Mouse (Mus musculus): Measurements from ENCODE around the gene Rae1. TPM values are rescaled to one million over a fixed set of nuclear protein-coding genes. Genes with fewer than 3 reads are reported as not detected.

The Rae1 gene
- polyA plus RNA-seq (2016; fragmentation: Nextera tagmentation; extraction: Ambion mirVana) = 122 and 132 TPM in 2 replicates

DNA sequence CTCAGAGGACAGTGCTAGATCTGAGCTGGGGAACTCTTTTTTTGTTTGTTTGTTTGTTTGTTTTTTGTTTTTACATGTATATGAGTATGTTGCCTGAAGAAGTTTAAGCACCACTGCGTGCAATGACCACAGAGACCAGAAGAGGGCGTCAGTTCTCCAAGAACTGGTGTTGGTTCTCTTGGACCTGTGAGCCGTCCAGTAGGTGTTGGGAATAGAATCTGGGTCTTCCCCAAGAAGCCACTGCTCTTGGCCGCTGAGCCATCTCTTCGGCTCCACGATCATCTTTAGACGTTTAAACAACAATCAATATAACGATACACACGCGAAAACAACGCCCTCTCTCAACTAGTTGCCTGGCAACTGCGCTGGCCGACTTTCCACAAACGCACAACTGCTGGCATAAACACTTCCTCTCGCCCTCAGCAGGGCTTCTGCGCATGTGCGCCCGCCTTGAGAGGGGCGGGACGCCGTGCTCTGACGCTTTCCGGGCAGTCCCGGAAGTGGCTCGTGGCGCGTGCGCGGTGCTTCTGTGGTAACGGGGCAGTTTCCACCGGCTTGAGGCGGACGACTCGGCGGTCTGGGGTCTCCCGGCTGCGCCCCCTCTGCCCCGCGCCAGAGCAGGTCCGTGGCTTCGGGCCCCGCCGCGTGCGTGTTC is at the start of gene Rae1:
Gene Rae1, plus strand, starts transcription at position 488 of the 655 bp plus-strand sequence.
- no peaks in the 10 kb centered on the region for H3K9me3 ChIP-seq
- WGBS = under 1% methylated on average over 45 of the region's 45 CpGs
- H3K36me3 ChIP-seq (replicated peaks) = peaks cover 25% of the 10 kb centered on the region
- peaks cover 14% of the 10 kb centered on the region; the same call in 1 of the 2 replicates for H3K27me3 ChIP-seq
- H3K9ac ChIP-seq = peak within 1 kb of the TSS; percentile 96
- H3K4me2 ChIP-seq = peak within 1 kb of the TSS; percentile 91
- peak; percentile 96 for ATAC-seq (ENCODE audit: low FRiP score)
- H3K4me3 ChIP-seq (replicated peaks) = peak within 1 kb of the TSS; percentile 99
- peak within 1 kb of the TSS; percentile 87 for H3K27ac ChIP-seq
- H3K4me1 ChIP-seq = peaks cover 17% of the 10 kb centered on the region

DNA sequence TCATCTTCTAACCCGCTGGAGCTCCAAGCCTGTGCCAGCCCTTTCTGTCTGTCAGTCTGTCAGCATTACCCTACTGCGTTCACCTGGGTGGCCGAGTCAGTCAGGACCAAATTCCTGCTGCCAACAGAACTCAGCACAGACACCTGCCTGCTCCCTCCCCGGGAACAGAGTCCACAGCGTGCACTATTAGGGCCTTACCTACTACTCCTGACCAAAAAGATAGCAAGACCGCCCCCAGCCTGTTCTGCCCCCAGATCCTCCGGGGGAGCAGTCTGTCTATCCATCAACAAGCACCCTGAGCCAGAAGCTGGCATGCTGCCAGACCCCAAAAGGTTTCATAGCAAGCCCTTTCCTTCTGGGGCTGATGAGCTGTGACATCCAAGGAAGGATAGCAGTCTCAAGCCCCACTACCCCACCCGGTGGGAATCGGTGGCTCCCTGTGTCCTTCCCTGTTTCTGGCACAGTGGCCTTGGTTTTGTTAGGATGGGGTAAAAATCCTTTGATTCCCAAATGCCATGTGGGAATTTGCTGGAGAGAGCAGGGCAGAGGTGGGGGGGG is 49.7 kb upstream of the Rae1 start:
- Histone ChIP-seq H3K27ac (no peak overlapping the region), H3K9me3 (no peaks in the 10 kb centered on the region), H3K9ac (no peak overlapping the region), H3K4me3 (replicated peaks) (no peak overlapping the region), H3K27me3 (peaks cover 13% of the 10 kb centered on the region), H3K4me2 (no peak overlapping the region), H3K4me1 (peaks cover 11% of the 10 kb centered on the region), H3K36me3 (replicated peaks) (no peaks in the 10 kb centered on the region)
- no peak for ATAC-seq (ENCODE audit: low FRiP score)
- 58% methylated on average over 9 of the region's 9 CpGs for WGBS

DNA sequence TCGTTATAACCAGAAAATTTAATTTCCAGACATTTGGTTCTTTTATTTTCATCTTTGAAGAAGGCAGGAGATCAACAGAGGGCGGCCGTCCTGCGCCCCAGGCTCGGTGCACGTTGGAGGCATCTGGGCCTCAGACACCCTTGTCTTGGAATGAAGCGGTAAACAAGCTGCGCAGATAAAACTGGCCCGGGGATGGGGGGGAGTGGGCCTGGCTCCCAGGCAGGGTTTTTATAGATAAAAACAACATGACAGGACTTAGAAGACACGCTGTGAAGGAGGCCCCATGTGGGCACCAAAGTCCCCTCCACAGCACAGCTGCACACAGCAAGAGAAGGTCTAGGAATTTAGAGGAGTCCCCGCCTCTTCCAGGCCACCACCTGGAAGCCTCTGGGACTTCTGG is 49.2 kb upstream of the Rae1 start:
- Histone ChIP-seq H3K27me3 (peaks cover 10% of the 10 kb centered on the region; the same call in 1 of the 2 replicates), H3K4me1 (peaks cover 11% of the 10 kb centered on the region), H3K9ac (no peak overlapping the region), H3K9me3 (no peaks in the 10 kb centered on the region), H3K4me3 (replicated peaks) (no peak overlapping the region), H3K36me3 (replicated peaks) (no peaks in the 10 kb centered on the region), H3K27ac (0 out of 2 replicates have a peak overlapping the region, but pooled peaks have one; percentile 9), H3K4me2 (no peak overlapping the region)
- 29% methylated on average over 11 of the region's 11 CpGs for WGBS
- no peak for ATAC-seq (ENCODE audit: low FRiP score)

DNA sequence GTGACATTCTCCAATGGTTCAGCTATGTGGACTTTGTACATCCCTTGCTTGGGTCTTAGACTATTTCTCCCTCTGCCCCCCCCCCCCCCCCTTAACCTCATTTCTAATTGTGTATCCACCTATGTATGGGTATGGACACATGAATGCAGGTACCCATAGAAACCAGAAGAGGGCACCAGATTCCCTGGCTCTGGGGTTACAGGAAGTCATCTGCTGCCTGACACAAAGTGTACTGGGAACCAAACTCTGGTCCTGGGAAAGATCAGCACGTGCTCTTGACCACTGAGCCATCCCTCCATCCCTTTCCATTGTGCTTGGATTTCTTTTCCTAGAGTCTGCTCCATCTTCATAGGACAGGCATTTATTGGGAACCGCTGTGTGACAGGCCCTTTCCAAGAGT is 47.9 kb upstream of the Rae1 start:
- WGBS = 79% methylated on average over 2 of the region's 2 CpGs
- H3K9me3 ChIP-seq = peaks cover 7% of the 10 kb centered on the region; the same call in 1 of the 2 replicates
- H3K27me3 ChIP-seq = 0 out of 2 replicates have a peak, but pooled peaks cover 5% of the 10 kb centered on the region
- no peak overlapping the region for H3K4me3 ChIP-seq (replicated peaks)
- H3K36me3 ChIP-seq (replicated peaks) = no peaks in the 10 kb centered on the region
- no peak for ATAC-seq (ENCODE audit: low FRiP score)
- H3K27ac ChIP-seq = no peak overlapping the region
- no peak overlapping the region for H3K4me2 ChIP-seq
- no peak overlapping the region for H3K9ac ChIP-seq
- H3K4me1 ChIP-seq = peaks cover 11% of the 10 kb centered on the region

DNA sequence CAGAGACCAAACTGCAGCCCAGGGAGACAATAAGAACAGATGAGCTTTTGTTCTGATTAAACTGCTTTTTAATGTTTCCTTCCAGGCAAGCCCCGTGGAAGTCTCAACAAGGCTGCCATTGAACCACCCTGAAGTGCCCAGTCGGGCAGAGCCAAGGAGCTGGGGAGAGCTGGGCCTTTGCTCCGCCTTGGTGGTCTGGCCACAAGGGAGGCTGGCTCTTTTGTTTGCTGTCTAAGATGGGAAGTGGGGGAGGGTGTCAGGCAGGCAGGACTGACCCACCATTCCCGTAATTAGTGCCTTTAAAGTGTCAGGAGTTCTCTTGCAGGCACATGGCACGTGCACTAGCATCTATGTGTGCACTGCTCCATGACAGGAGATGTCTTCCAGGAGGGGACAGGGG is 41.3 kb upstream of the Rae1 start:
- WGBS = 3% methylated on average over 5 of the region's 5 CpGs

DNA sequence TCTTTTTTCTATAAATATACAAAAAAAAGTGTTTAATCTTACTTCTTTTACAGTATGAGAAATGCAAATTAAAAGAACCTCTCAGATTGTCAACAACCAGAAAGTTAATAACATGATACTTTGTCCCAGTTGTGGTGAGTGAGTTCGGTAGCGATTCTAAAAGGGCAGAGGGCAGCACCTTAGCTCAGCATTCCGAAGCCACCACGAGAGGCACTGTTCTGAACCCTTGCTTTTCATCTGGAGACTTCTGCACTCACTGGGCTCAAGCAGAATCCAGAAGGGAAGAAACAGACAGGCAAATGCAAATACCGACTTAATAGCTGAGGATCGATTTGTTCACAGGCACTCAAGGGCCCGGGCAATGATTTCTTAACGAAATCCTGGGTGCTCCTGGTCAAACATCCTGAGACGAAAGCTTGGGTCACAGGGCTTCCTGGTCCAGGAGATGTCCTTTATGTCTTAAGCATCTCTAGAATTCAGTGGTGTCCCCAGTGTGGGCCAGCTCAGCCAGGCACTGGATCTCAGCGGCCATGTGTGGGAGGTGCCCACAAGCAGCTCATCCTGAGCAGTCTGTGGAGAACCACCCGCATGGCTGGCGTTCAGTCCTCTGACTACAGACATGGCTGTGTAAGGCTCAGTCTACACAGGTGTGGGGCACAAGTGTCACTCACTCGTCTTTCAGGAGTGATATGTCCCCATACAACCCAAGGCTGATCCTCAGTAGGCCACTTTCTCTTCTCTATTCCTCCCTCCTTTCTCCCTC is 40.7 kb upstream of the Rae1 start:
- Histone ChIP-seq H3K4me2 (no peak overlapping the region), H3K4me1 (peaks cover 11% of the 10 kb centered on the region), H3K27me3 (0 out of 2 replicates have a peak, but pooled peaks cover 17% of the 10 kb centered on the region), H3K9me3 (peaks cover 17% of the 10 kb centered on the region; the same call in 1 of the 2 replicates), H3K9ac (no peak overlapping the region; the same call in 1 of the 2 replicates), H3K4me3 (replicated peaks) (no peak overlapping the region), H3K27ac (no peak overlapping the region), H3K36me3 (replicated peaks) (no peaks in the 10 kb centered on the region)
- no peak for ATAC-seq (ENCODE audit: low FRiP score)
- WGBS = 48% methylated on average over 13 of the region's 13 CpGs

More for the DNA sequence above, 41.3 kb upstream of the Rae1 start:
- Histone ChIP-seq H3K4me2 (no peak overlapping the region), H3K9me3 (peaks cover 17% of the 10 kb centered on the region; the same call in 1 of the 2 replicates), H3K27me3 (0 out of 2 replicates have a peak, but pooled peaks cover 15% of the 10 kb centered on the region), H3K4me1 (peaks cover 11% of the 10 kb centered on the region), H3K27ac (no peak overlapping the region; the same call in 1 of the 2 replicates), H3K4me3 (replicated peaks) (no peak overlapping the region), H3K36me3 (replicated peaks) (no peaks in the 10 kb centered on the region), H3K9ac (no peak overlapping the region; the same call in 1 of the 2 replicates)
- ATAC-seq (ENCODE audit: low FRiP score) = peak; percentile 61; the same call in 1 of the 2 replicates

DNA sequence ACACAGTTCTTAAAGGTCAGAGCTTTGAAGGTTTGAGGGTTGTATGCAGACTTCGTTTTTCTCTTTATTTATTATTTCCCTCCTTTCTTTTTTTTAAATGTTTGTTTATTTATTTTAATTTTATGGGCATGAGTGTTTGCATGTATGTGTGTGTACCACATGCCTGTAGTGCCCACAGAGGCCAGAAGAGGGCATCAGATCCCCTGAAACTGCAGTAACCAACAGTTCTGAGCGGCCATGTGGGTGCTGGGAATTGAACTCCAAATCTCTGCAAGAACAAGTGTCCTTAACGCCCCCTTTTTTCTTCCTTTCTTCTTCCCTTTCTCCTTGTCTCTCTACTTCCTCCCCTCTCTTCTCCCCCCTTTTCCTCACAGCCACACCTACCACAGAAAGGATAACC is 39.6 kb upstream of the Rae1 start:
- Histone ChIP-seq H3K27me3 (0 out of 2 replicates have a peak, but pooled peaks cover 24% of the 10 kb centered on the region), H3K9me3 (peaks cover 17% of the 10 kb centered on the region; the same call in 1 of the 2 replicates), H3K27ac (no peak overlapping the region), H3K4me1 (peaks cover 14% of the 10 kb centered on the region), H3K4me2 (no peak overlapping the region), H3K9ac (no peak overlapping the region), H3K4me3 (replicated peaks) (no peak overlapping the region), H3K36me3 (replicated peaks) (no peaks in the 10 kb centered on the region)
- ATAC-seq (ENCODE audit: low FRiP score) = no peak
- WGBS = 83% methylated on average over 3 of the region's 3 CpGs

DNA sequence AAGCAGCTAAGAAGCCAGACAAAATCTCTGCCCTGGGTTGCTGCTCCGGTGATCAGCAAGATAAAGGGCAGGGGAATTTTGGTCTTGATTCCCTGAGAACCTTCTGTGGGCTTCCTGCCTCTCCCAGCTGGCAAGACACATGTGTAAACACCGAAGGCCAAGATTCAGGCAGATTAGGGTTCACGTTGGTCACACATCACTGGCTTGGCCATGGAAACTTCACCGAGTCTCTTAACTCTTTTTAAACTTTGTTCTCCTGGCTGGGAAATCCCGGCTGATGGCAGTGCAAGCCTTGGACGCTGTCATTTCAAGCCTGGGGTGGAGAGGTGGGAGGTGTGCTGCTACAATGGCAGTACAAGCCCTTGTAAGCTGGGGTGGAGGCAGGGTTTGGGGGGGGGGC is 38.7 kb upstream of the Rae1 start:
- no peak overlapping the region for H3K9ac ChIP-seq
- H3K4me2 ChIP-seq = no peak overlapping the region
- 0 out of 2 replicates have a peak, but pooled peaks cover 27% of the 10 kb centered on the region for H3K27me3 ChIP-seq
- no peak for ATAC-seq (ENCODE audit: low FRiP score)
- no peak overlapping the region for H3K27ac ChIP-seq
- no peak overlapping the region for H3K4me3 ChIP-seq (replicated peaks)
- 65% methylated on average over 6 of the region's 6 CpGs for WGBS
- peaks cover 16% of the 10 kb centered on the region for H3K4me1 ChIP-seq
- H3K9me3 ChIP-seq = peaks cover 16% of the 10 kb centered on the region; the same call in 1 of the 2 replicates
- H3K36me3 ChIP-seq (replicated peaks) = no peaks in the 10 kb centered on the region

DNA sequence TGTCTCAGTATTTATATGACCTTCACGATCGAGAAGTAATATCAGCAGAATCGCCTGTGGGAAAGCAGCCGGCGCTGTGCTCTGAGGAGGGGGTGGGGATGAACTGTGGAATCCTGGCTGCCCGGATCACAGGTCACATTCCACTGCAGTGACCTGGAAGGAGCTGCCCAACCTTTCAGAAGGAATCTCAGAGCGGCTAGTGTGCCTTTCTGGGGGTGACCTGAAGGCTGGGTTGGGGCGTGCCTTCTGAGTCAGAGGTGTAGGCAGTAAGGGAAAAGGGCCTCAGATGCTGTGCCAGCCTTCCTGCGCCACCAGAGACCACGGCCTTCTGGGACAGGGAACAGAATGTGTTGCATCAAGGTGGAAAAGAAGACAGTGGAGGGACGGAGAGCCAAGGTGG is 34.7 kb upstream of the Rae1 start:
- ATAC-seq (ENCODE audit: low FRiP score) = no peak
- Histone ChIP-seq H3K9ac (no peak overlapping the region), H3K27ac (no peak overlapping the region), H3K4me3 (replicated peaks) (no peak overlapping the region), H3K36me3 (replicated peaks) (no peaks in the 10 kb centered on the region), H3K27me3 (0 out of 2 replicates have a peak, but pooled peaks cover 21% of the 10 kb centered on the region), H3K4me1 (0 out of 2 replicates have a peak, but pooled peaks cover 5% of the 10 kb centered on the region), H3K9me3 (0 out of 2 replicates have a peak, but pooled peaks cover 4% of the 10 kb centered on the region), H3K4me2 (no peak overlapping the region)
- WGBS = 40% methylated on average over 11 of the region's 11 CpGs

DNA sequence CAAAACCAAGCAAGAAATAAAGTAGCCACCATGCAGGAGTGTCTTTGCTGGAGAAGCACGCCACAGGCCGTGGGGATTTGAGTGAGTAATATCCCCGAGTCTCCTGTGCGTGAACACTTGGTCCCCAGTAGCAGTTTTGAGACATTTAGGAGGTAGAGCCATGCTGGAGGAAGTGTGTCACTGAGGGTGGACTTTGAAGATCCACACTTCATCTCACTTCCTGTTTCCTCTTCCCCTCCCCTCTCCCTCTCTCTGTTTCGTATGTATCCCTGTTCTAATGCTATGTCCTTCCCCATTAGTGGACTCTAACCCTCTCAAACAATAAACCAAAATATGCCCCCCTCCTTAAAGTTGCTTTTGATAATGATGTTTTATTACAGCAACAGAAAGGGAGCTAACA is 33.4 kb upstream of the Rae1 start:
- no peak overlapping the region for H3K9ac ChIP-seq
- no peak overlapping the region for H3K27ac ChIP-seq
- H3K27me3 ChIP-seq = 0 out of 2 replicates have a peak, but pooled peaks cover 21% of the 10 kb centered on the region
- no peaks in the 10 kb centered on the region for H3K9me3 ChIP-seq
- no peak overlapping the region for H3K4me2 ChIP-seq
- 0 out of 2 replicates have a peak, but pooled peaks cover 5% of the 10 kb centered on the region for H3K4me1 ChIP-seq
- H3K36me3 ChIP-seq (replicated peaks) = no peaks in the 10 kb centered on the region
- ATAC-seq (ENCODE audit: low FRiP score) = no peak
- no peak overlapping the region for H3K4me3 ChIP-seq (replicated peaks)
- 88% methylated on average over 5 of the region's 5 CpGs for WGBS

DNA sequence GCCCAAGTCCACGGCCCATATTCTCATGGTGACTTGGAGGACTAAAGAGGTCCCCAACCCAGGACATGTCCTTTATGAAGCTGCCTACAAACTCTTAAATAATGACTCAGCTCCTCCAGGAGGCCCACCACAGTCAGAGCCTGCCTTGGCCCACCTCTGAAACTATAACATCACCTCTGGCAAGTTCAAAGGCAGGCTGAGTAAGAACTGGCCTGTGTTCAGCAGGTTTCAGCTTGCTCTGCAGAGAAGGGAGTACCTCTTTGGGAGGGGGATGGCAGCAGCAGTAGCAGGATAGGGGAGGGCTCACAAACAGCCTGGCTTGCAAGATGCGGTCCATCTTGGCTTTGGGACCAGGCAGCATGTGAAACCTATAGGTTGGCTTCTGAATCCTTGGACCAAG is 28.1 kb upstream of the Rae1 start:
- Histone ChIP-seq H3K27ac (no peak overlapping the region), H3K9me3 (no peaks in the 10 kb centered on the region), H3K9ac (no peak overlapping the region), H3K27me3 (no peaks in the 10 kb centered on the region), H3K4me2 (no peak overlapping the region), H3K4me3 (replicated peaks) (no peak overlapping the region), H3K4me1 (peaks cover 12% of the 10 kb centered on the region), H3K36me3 (replicated peaks) (no peaks in the 10 kb centered on the region)
- WGBS = 86% methylated on average over 2 of the region's 2 CpGs
- ATAC-seq (ENCODE audit: low FRiP score) = no peak
